8 mouse cellular contexts compared by ENCODE assay signal in genomic region chr4:140983442-140983841, GRCm38 (mm10). TPM values are rescaled to one million over a fixed set of nuclear protein-coding genes. Genes with fewer than 3 reads are reported as not detected.
A peak's percentile ranks its signal among the peaks of the same experiment; 100 is the strongest.
DNase-seq lines count a peak whose midpoint lies in the region; ATAC-seq and TF ChIP-seq lines count a peak whose summit lies in the region.

No protein-coding gene starts in this region.

- no peaks in the 10 kb centered on the region for H3K27me3 ChIP-seq in MEL (ENCODE audit: control insufficient read depth in 1 of 2, insufficient read depth in 2 of 2, low read length in 2 of 2)
- no peaks in the 10 kb centered on the region for H3K27me3 ChIP-seq in intestine, embryonic 16.5 days (replicated peaks; ENCODE audit: control insufficient read depth, insufficient read depth, low read length)
- H3K27me3 ChIP-seq in lung, embryonic 15.5 days, result no peaks in the 10 kb centered on the region

- peak; percentile 73 to 85 for TF ChIP-seq EP300 in MEL (IDR thresholded peaks at IDR 0.05; ENCODE audit: low read depth in 1 of 2, low read length in 2 of 2)

- no peaks in the 10 kb centered on the region for H3K9me3 ChIP-seq in MEL (replicated peaks; ENCODE audit: insufficient read depth, low read length)
- no peaks in the 10 kb centered on the region for H3K9me3 ChIP-seq in intestine, embryonic 16.5 days (ENCODE audit: control insufficient read depth, low read length)
- no peaks in the 10 kb centered on the region for H3K9me3 ChIP-seq in lung, embryonic 15.5 days

- no peak for TF ChIP-seq POLR2A in MEL (IDR thresholded peaks at IDR 0.05; ENCODE audit: control insufficient read depth in 1 of 2, insufficient read depth in 1 of 2, low read depth in 1 of 2, low read length in 2 of 2, poor library complexity in 1 of 2)

- ATAC-seq in intestine, embryonic 16.5 days, result peak; percentile 78
- ATAC-seq in lung, embryonic 15.5 days (ENCODE audit: borderline replicate concordance, extremely low read depth, low FRiP score, low TSS enrichment), result peak; percentile 48

- H3K27ac ChIP-seq in gastrocnemius, adult 2 months, result peak overlapping the region; percentile 43
- peak overlapping the region; percentile 84 for H3K27ac ChIP-seq in MEL (ENCODE audit: control insufficient read depth, low read depth, low read length)
- peak overlapping the region; percentile 70 for H3K27ac ChIP-seq in intestine, embryonic 16.5 days (ENCODE audit: low read length)
- H3K27ac ChIP-seq in lung, embryonic 15.5 days, result peak overlapping the region; percentile 69

- peaks cover 8% of the 10 kb centered on the region for H3K79me2 ChIP-seq in MEL (ENCODE audit: control insufficient read depth, insufficient read depth, low read length, poor library complexity)

- H3K36me3 ChIP-seq in MEL (ENCODE audit: control insufficient read depth in 1 of 2, insufficient read depth in 2 of 2, low read length in 2 of 2), result peaks cover 2 to 10% of the 10 kb centered on the region in 2 experiments; a peak in 3 of 4 replicates
- H3K36me3 ChIP-seq in intestine, embryonic 16.5 days (ENCODE audit: control insufficient read depth, insufficient read depth, low read length), result peaks cover 12% of the 10 kb centered on the region
- peaks cover 12% of the 10 kb centered on the region for H3K36me3 ChIP-seq in lung, embryonic 15.5 days

- H3K4me3 ChIP-seq in gastrocnemius, adult 2 months, result no peak overlapping the region
- peak overlapping the region; percentile 5 to 41; a peak in 2 of 4 replicates for H3K4me3 ChIP-seq in MEL (ENCODE audit: control insufficient read depth in 1 of 2, insufficient read depth in 1 of 2, low read depth in 2 of 2, low read length in 2 of 2)
- no peak overlapping the region for H3K4me3 ChIP-seq in intestine, embryonic 16.5 days (ENCODE audit: low read length)
- H3K4me3 ChIP-seq in lung, embryonic 15.5 days, result no peak overlapping the region

- H3K4me2 ChIP-seq in intestine, embryonic 16.5 days (ENCODE audit: low read depth, low read length), result 0 out of 2 replicates have a peak overlapping the region, but pooled peaks have one; percentile 7
- H3K4me2 ChIP-seq in lung, embryonic 15.5 days, result no peak overlapping the region

- peaks cover 4 to 17% of the 10 kb centered on the region in 2 experiments for H3K4me1 ChIP-seq in MEL (ENCODE audit: control insufficient read depth in 1 of 2, insufficient read depth in 2 of 2, low read length in 2 of 2)
- H3K4me1 ChIP-seq in intestine, embryonic 16.5 days (ENCODE audit: control insufficient read depth, insufficient read depth, low read length), result peaks cover 22% of the 10 kb centered on the region
- peaks cover 29% of the 10 kb centered on the region for H3K4me1 ChIP-seq in lung, embryonic 15.5 days

- intact Hi-C loops in gastrocnemius, adult 2 months (cut with DNase I), result no loop called here
- intact Hi-C loops in gastrocnemius, postnatal 14 days (cut with DNase I; ENCODE audit: low total_unique reads), result no loop called here

- DNase-seq in gastrocnemius, adult 2 months, result peak; percentile 61
- no peak for DNase-seq in gastrocnemius, adult 8-10 months (ENCODE audit: low spot score in 2 of 2)
- DNase-seq in MEL (ENCODE audit: low read depth, low spot score), result peak; percentile 93
- DNase-seq in gastrocnemius, postnatal 14 days, result peak; percentile 65
- DNase-seq in spleen, adult 18-20 months, result peak; percentile 68 to 75
- DNase-seq in c-Kit-positive CD71-positive TER-119-positive erythroid progenitor cells, embryonic 14.5 days (ENCODE audit: low spot score), result no peak

- 4% methylated on average over 9 of the region's 9 CpGs for WGBS in intestine, embryonic 16.5 days
- WGBS in lung, embryonic 15.5 days, result 5% methylated on average over 9 of the region's 9 CpGs

- H3K9ac ChIP-seq in MEL (ENCODE audit: control insufficient read depth, low read depth, low read length, poor library complexity, severe bottlenecking), result peak overlapping the region; percentile 48
- H3K9ac ChIP-seq in intestine, embryonic 16.5 days (ENCODE audit: low read depth, low read length), result peak overlapping the region; percentile 48; the same call in 1 of the 2 replicates
- no peak overlapping the region for H3K9ac ChIP-seq in lung, embryonic 15.5 days

- TF ChIP-seq RAD21 in MEL (IDR thresholded peaks at IDR 0.05; ENCODE audit: low read depth, low read length), result no peak

- no peak for TF ChIP-seq CTCF in gastrocnemius, adult 2 months (IDR thresholded peaks at IDR 0.05)
- no peak for TF ChIP-seq CTCF in MEL (IDR thresholded peaks at IDR 0.05 in 2 of 3, conservative IDR thresholded peaks at IDR 0.05 in 1 of 3; ENCODE audit: control insufficient read depth in 1 of 3, insufficient read depth in 1 of 3, low read depth in 2 of 3, low read length in 3 of 3, poor library complexity in 1 of 3, severe bottlenecking in 1 of 3)

TF ChIP-seq in MEL, 35 proteins besides CTCF, POLR2A, EP300 and RAD21 (continues in another document):
- TF ChIP-seq MYC (IDR thresholded peaks at IDR 0.05; ENCODE audit: low read depth, low read length) (peak; percentile 59; the same call in 1 of the 2 replicates), SIN3A (IDR thresholded peaks at IDR 0.05; ENCODE audit: low read length) (peak; percentile 85), TCF12 (IDR thresholded peaks at IDR 0.05; ENCODE audit: low read depth, low read length) (peak; percentile 95), TAL1 (IDR thresholded peaks at IDR 0.05; ENCODE audit: low read length) (peak; percentile 71), KAT2A (conservative IDR thresholded peaks at IDR 0.05; ENCODE audit: low read depth, low read length) (no peak), HCFC1 (IDR thresholded peaks at IDR 0.05; ENCODE audit: low read depth, low read length) (peak; percentile 53), MYB (IDR thresholded peaks at IDR 0.05; ENCODE audit: low read depth, low read length) (no peak; the same call in 1 of the 2 replicates), MAX (IDR thresholded peaks at IDR 0.05; ENCODE audit: low read length) (peak; percentile 32; the same call in 1 of the 2 replicates), BHLHE40 (IDR thresholded peaks at IDR 0.05; ENCODE audit: borderline replicate concordance, low read depth, low read length) (peak; percentile 99), ETS1 (IDR thresholded peaks at IDR 0.05; ENCODE audit: low read depth, low read length) (peak; percentile 97), ZC3H11A (IDR thresholded peaks at IDR 0.05; ENCODE audit: low read depth, low read length) (no peak), ELF1 (IDR thresholded peaks at IDR 0.05; ENCODE audit: low read depth, low read length) (0 out of 2 replicates have a peak, but pooled peaks have one; percentile 20), ZNF384 (IDR thresholded peaks at IDR 0.05; ENCODE audit: low read depth, low read length) (no peak), TBP (IDR thresholded peaks at IDR 0.05; ENCODE audit: low read depth, low read length) (peak; percentile 80), CHD1 (IDR thresholded peaks at IDR 0.05; ENCODE audit: low read depth, low read length) (no peak), POLR2AphosphoS5 (IDR thresholded peaks at IDR 0.05; ENCODE audit: borderline replicate concordance, low read depth, low read length) (no peak), USF1 (IDR thresholded peaks at IDR 0.05; ENCODE audit: low read depth, low read length) (peak; percentile 64), CHD2 (IDR thresholded peaks at IDR 0.05; ENCODE audit: low read length) (no peak), MXI1 (IDR thresholded peaks at IDR 0.05; ENCODE audit: low read depth, low read length) (peak; percentile 81), GABPA (IDR thresholded peaks at IDR 0.05; ENCODE audit: low read depth, low read length) (no peak), GATA1 (IDR thresholded peaks at IDR 0.05; ENCODE audit: low read depth, low read length) (0 out of 2 replicates have a peak, but pooled peaks have one; percentile 16), NRF1 (IDR thresholded peaks at IDR 0.05; ENCODE audit: insufficient read depth, low read depth, low read length, poor library complexity, severe bottlenecking) (peak; percentile 37; the same call in 1 of the 2 replicates), SMC3 (IDR thresholded peaks at IDR 0.05; ENCODE audit: low read depth, low read length) (no peak), JUND (IDR thresholded peaks at IDR 0.05; ENCODE audit: low read depth, low read length) (no peak), ZKSCAN1 (IDR thresholded peaks at IDR 0.05; ENCODE audit: low read depth, low read length) (no peak), RCOR1 (IDR thresholded peaks at IDR 0.05; ENCODE audit: low read depth, low read length) (no peak), ZMIZ1 (IDR thresholded peaks at IDR 0.05; ENCODE audit: low read depth, low read length) (no peak)

RNA-seq across cellular contexts. Expression of gene Atp13a2, which starts 3.2 kb away (rescaled TPM):
- 10 to 100 TPM; 20.0 to 23.7 TPM for total RNA-seq in gastrocnemius, adult 2 months (2021)
- total RNA-seq in gastrocnemius, adult 8-10 months (2022), result 10 to 100 TPM; 17.2 to 22.5 (median 18.4) TPM
- total RNA-seq in MEL (2012; rRNA removed), result 27.3 and 29.0 TPM in 2 replicates
- polyA plus RNA-seq in MEL (2012; ENCODE audit: insufficient read depth in 1 of 2, insufficient read length in 2 of 2, low read depth in 1 of 2, low replicate concordance in 2 of 2, missing spikeins in 1 of 2), result 10 to 100 TPM in 1 of 2 experiments, not detected in 1; 65.4 TPM
- 10 to 100 TPM; 16.1 to 17.0 TPM for total RNA-seq in gastrocnemius, postnatal 14 days (2021)
- 29.3 and 31.5 TPM in 2 replicates for polyA plus RNA-seq in intestine, embryonic 16.5 days (2015; fragmentation: Nextera tagmentation; extraction: Ambion mirVana)
- polyA plus RNA-seq in lung, embryonic 15.5 days (2015; fragmentation: Nextera tagmentation; extraction: Ambion mirVana), result 35.0 and 36.0 TPM in 2 replicates

RNA-seq across cellular contexts. Expression of gene Sdhb, which starts 22.4 kb away (rescaled TPM):
- 100 to 1,000 TPM; 483 to 898 TPM for total RNA-seq in gastrocnemius, adult 2 months (2021)
- 100 to 1,000 TPM; 520 to 588 (median 538) TPM for total RNA-seq in gastrocnemius, adult 8-10 months (2022)
- 271 and 292 TPM in 2 replicates for total RNA-seq in MEL (2012; rRNA removed)
- polyA plus RNA-seq in MEL (2012; ENCODE audit: insufficient read depth in 1 of 2, insufficient read length in 2 of 2, low read depth in 1 of 2, low replicate concordance in 2 of 2, missing spikeins in 1 of 2), result 100 to 1,000 TPM; 342 to 414 TPM
- total RNA-seq in gastrocnemius, postnatal 14 days (2021), result 100 to 1,000 TPM; 480 to 609 TPM
- polyA plus RNA-seq in intestine, embryonic 16.5 days (2015; fragmentation: Nextera tagmentation; extraction: Ambion mirVana), result 671 and 689 TPM in 2 replicates
- polyA plus RNA-seq in lung, embryonic 15.5 days (2015; fragmentation: Nextera tagmentation; extraction: Ambion mirVana), result 370 and 381 TPM in 2 replicates

RNA-seq across cellular contexts. Expression of gene Mfap2, which starts 26.8 kb away (rescaled TPM):
- total RNA-seq in gastrocnemius, adult 2 months (2021), result 1 to 10 TPM; 1.5 to 4.7 TPM
- 1 to 10 TPM in 2 of 4 experiments, under 1 TPM in 2; 0.48 to 2.2 (median 1.3) TPM for total RNA-seq in gastrocnemius, adult 8-10 months (2022)
- not detected in 2 replicates for total RNA-seq in MEL (2012; rRNA removed)
- not detected for polyA plus RNA-seq in MEL (2012; ENCODE audit: insufficient read depth in 1 of 2, insufficient read length in 2 of 2, low read depth in 1 of 2, low replicate concordance in 2 of 2, missing spikeins in 1 of 2)
- total RNA-seq in gastrocnemius, postnatal 14 days (2021), result 10 to 100 TPM; 33.9 to 47.3 TPM
- 312 and 334 TPM in 2 replicates for polyA plus RNA-seq in intestine, embryonic 16.5 days (2015; fragmentation: Nextera tagmentation; extraction: Ambion mirVana)
- polyA plus RNA-seq in lung, embryonic 15.5 days (2015; fragmentation: Nextera tagmentation; extraction: Ambion mirVana), result 496 and 501 TPM in 2 replicates

Comparison
In these comparisons a context has a peak if more than half of its experiments do, and no peak if none do; other contexts are left out.
1. DNase-seq: peak in gastrocnemius, adult 2 months (single experiment), MEL (single experiment), gastrocnemius, postnatal 14 days (single experiment) and spleen, adult 18-20 months (2 of 2); none in gastrocnemius, adult 8-10 months (0 of 2) and c-Kit-positive CD71-positive TER-119-positive erythroid progenitor cells, embryonic 14.5 days (single experiment).
2. RNA of gene Mfap2, which starts 26.8 kb away (total RNA-seq): 33.9 to 47.3 TPM in gastrocnemius, postnatal 14 days; 1.5 to 4.7 TPM in gastrocnemius, adult 2 months, 0.48 to 2.2 TPM in gastrocnemius, adult 8-10 months and not detected in MEL; every median in the first group is over 4 times any median in the second.
3. H3K4me3 ChIP-seq: peak in MEL (2 of 2); none in gastrocnemius, adult 2 months (single experiment), intestine, embryonic 16.5 days (single experiment) and lung, embryonic 15.5 days (single experiment).
4. Peak in every context shown above with its lines, with median percentiles within 50 percentile points of each other: H3K27ac ChIP-seq.